Mouse (Mus musculus) midbrain, embryonic 13.5 days (tissue): ENCODE measurements around the gene Cenpp. TPM values are rescaled to one million over a fixed set of nuclear protein-coding genes. Genes with fewer than 3 reads are reported as not detected.
"Not testable (repeated sequence)": the region's sequence is repeated elsewhere in the genome, so short reads cannot be mapped to it uniquely, and the experiment has no call there.

Experiments
- ATAC-seq: fragments of 200-750 bp; cut with Nextera tagmentation; 2 replicates; pipeline ENCODE4 v1.8.0; 2017; ENCODE audit warnings: mild to moderate bottlenecking, moderate TSS enrichment, moderate library complexity
- H3K27ac ChIP-seq: fragments of 300-500 bp; sonication (generic); 2 replicates; pipeline ENCODE4 v1.5.1; 2015; ENCODE audit warnings: inconsistent platforms, mild to moderate bottlenecking, moderate library complexity
- H3K27me3 ChIP-seq: fragments of 300-500 bp; sonication (generic); 2 replicates; pipeline ENCODE4 v1.6.1; 2015; ENCODE audit warnings: mild to moderate bottlenecking, inconsistent platforms
- H3K36me3 ChIP-seq: fragments of 300-500 bp; sonication (generic); 2 replicates; pipeline ENCODE4 v1.6.1; 2015; ENCODE audit warnings: mild to moderate bottlenecking, inconsistent platforms
- H3K4me1 ChIP-seq: fragments of 300-500 bp; sonication (generic); replicated peaks from 2 replicates; pipeline ENCODE4 v1.6.1; 2015; ENCODE audit warnings: inconsistent platforms
- H3K4me2 ChIP-seq: fragments of 300-500 bp; sonication (generic); replicated peaks from 2 replicates; pipeline ENCODE4 v1.6.1; 2015; ENCODE audit warnings: moderate library complexity, mild to moderate bottlenecking, inconsistent platforms
- H3K4me3 ChIP-seq: fragments of 300-500 bp; sonication (generic); replicated peaks from 2 replicates; pipeline ENCODE4 v1.5.1; 2015; ENCODE audit warnings: mild to moderate bottlenecking, inconsistent platforms
- H3K9ac ChIP-seq: fragments of 300-500 bp; sonication (generic); replicated peaks from 2 replicates; pipeline ENCODE4 v1.6.1; 2015; ENCODE audit warnings: mild to moderate bottlenecking, inconsistent platforms
- H3K9me3 ChIP-seq: fragments of 300-500 bp; sonication (generic); 2 replicates; pipeline ENCODE4 v1.6.1; 2016; ENCODE audit warnings: mild to moderate bottlenecking, inconsistent platforms
- WGBS: fragments of 180-500 bp; shearing (Covaris S2); methylation state at CpG from one replicate; pipeline ENCODE4 v1.1.7; 2015; 5-methylcytosine and 5-hydroxymethylcytosine counted together
- polyA plus RNA-seq: library from polyadenylated mRNA; unstranded; fragments of >200 nt; fragmentation: Nextera tagmentation; extraction: Ambion mirVana; gene quantifications from 2 replicates; pipeline ENCODE4 v1.2.1, GENCODE M21; 2015

The Cenpp gene
- polyA plus RNA-seq, 1 experiment from 2014 or later = 12.7 TPM

GRCm38 (mm10) chr13:49643669-49644362 is 8.8 kb downstream of the Cenpp start:
- no peaks in the 10 kb centered on the region for H3K27me3 ChIP-seq

GRCm38 (mm10) chr13:49642650-49643049 is 9.9 kb downstream of the Cenpp start:
- no peaks in the 10 kb centered on the region for H3K27me3 ChIP-seq
- no peak for ATAC-seq
- H3K4me3 ChIP-seq = no peak overlapping the region
- H3K4me2 ChIP-seq = no peak overlapping the region
- H3K9ac ChIP-seq = no peak overlapping the region
- H3K27ac ChIP-seq = no peak overlapping the region
- H3K9me3 ChIP-seq = no peaks in the 10 kb centered on the region
- no peaks in the 10 kb centered on the region for H3K4me1 ChIP-seq
- no peaks in the 10 kb centered on the region for H3K36me3 ChIP-seq
- WGBS = 76% methylated on average over 6 of the region's 6 CpGs

More at GRCm38 (mm10) chr13:49643669-49644362, 8.8 kb downstream of the Cenpp start:
- no peak for ATAC-seq
- Histone ChIP-seq H3K9ac (no peak overlapping the region), H3K4me1 (no peaks in the 10 kb centered on the region), H3K27ac (no peak overlapping the region), H3K4me2 (no peak overlapping the region), H3K4me3 (no peak overlapping the region), H3K9me3 (no peaks in the 10 kb centered on the region), H3K36me3 (no peaks in the 10 kb centered on the region)

GRCm38 (mm10) chr13:49639965-49640364 is 12.6 kb downstream of the Cenpp start:
- ATAC-seq = no peak

GRCm38 (mm10) chr13:49629076-49629475 is 23.5 kb downstream of the Cenpp start:
- H3K27me3 ChIP-seq = no peaks in the 10 kb centered on the region
- no peak overlapping the region for H3K4me2 ChIP-seq
- H3K36me3 ChIP-seq = no peaks in the 10 kb centered on the region
- no peaks in the 10 kb centered on the region for H3K9me3 ChIP-seq
- H3K4me1 ChIP-seq = no peaks in the 10 kb centered on the region
- no peak overlapping the region for H3K9ac ChIP-seq
- H3K4me3 ChIP-seq = no peak overlapping the region
- no peak for ATAC-seq
- H3K27ac ChIP-seq = no peak overlapping the region
- 90% methylated on average over 2 of the region's 2 CpGs for WGBS

More at GRCm38 (mm10) chr13:49639965-49640364, 12.6 kb downstream of the Cenpp start:
- H3K27me3 ChIP-seq = no peaks in the 10 kb centered on the region
- 97% methylated on average over 2 of the region's 2 CpGs for WGBS
- H3K9me3 ChIP-seq = no peaks in the 10 kb centered on the region
- no peak overlapping the region for H3K4me2 ChIP-seq
- no peaks in the 10 kb centered on the region for H3K36me3 ChIP-seq
- H3K4me1 ChIP-seq = no peaks in the 10 kb centered on the region
- H3K27ac ChIP-seq = no peak overlapping the region
- no peak overlapping the region for H3K9ac ChIP-seq
- no peak overlapping the region for H3K4me3 ChIP-seq

GRCm38 (mm10) chr13:49628167-49628566 is 24.4 kb downstream of the Cenpp start:
- no peak for ATAC-seq
- Histone ChIP-seq H3K4me1 (no peaks in the 10 kb centered on the region), H3K4me3 (no peak overlapping the region), H3K36me3 (no peaks in the 10 kb centered on the region), H3K4me2 (no peak overlapping the region), H3K9ac (no peak overlapping the region), H3K27ac (no peak overlapping the region), H3K27me3 (no peaks in the 10 kb centered on the region), H3K9me3 (no peaks in the 10 kb centered on the region)

- no peaks in the 10 kb centered on the region for H3K36me3 ChIP-seq
- no peaks in the 10 kb centered on the region for H3K9me3 ChIP-seq
- H3K9ac ChIP-seq = no peak overlapping the region
- WGBS = 93% methylated on average over 1 of the region's 1 CpGs
- no peaks in the 10 kb centered on the region for H3K4me1 ChIP-seq
- no peak overlapping the region for H3K4me2 ChIP-seq
- H3K27me3 ChIP-seq = no peaks in the 10 kb centered on the region
- H3K4me3 ChIP-seq = no peak overlapping the region
- H3K27ac ChIP-seq = no peak overlapping the region
- no peak for ATAC-seq
Observed at GRCm38 (mm10) chr13:49623216-49623615, 29.4 kb downstream of the Cenpp start.

GRCm38 (mm10) chr13:49618365-49618764 is 34.2 kb downstream of the Cenpp start:
- H3K4me3 ChIP-seq = no peak overlapping the region
- H3K27ac ChIP-seq = no peak overlapping the region
- H3K4me2 ChIP-seq = no peak overlapping the region
- no peak for ATAC-seq
- H3K4me1 ChIP-seq = no peaks in the 10 kb centered on the region
- H3K36me3 ChIP-seq = no peaks in the 10 kb centered on the region
- H3K27me3 ChIP-seq = no peaks in the 10 kb centered on the region
- no peaks in the 10 kb centered on the region for H3K9me3 ChIP-seq
- no peak overlapping the region for H3K9ac ChIP-seq

GRCm38 (mm10) chr13:49617021-49617420 is 35.6 kb downstream of the Cenpp start:
- WGBS = 93% methylated on average over 3 of the region's 3 CpGs
- Histone ChIP-seq H3K9me3 (no peaks in the 10 kb centered on the region), H3K4me3 (no peak overlapping the region), H3K9ac (no peak overlapping the region), H3K36me3 (no peaks in the 10 kb centered on the region), H3K27ac (no peak overlapping the region), H3K4me1 (no peaks in the 10 kb centered on the region), H3K4me2 (no peak overlapping the region), H3K27me3 (no peaks in the 10 kb centered on the region)
- no peak for ATAC-seq

- no peaks in the 10 kb centered on the region for H3K9me3 ChIP-seq
- H3K27me3 ChIP-seq = no peaks in the 10 kb centered on the region
- no peak for ATAC-seq
- H3K4me2 ChIP-seq = no peak overlapping the region
- no peak overlapping the region for H3K9ac ChIP-seq
- 85% methylated on average over 4 of the region's 4 CpGs for WGBS
- no peaks in the 10 kb centered on the region for H3K4me1 ChIP-seq
- H3K27ac ChIP-seq = no peak overlapping the region
- no peak overlapping the region for H3K4me3 ChIP-seq
- no peaks in the 10 kb centered on the region for H3K36me3 ChIP-seq
Observed at GRCm38 (mm10) chr13:49608589-49609322, 43.8 kb downstream of the Cenpp start.

- ATAC-seq = no peak
- Histone ChIP-seq H3K36me3 (no peaks in the 10 kb centered on the region), H3K4me2 (no peak within 1 kb of the TSS), H3K4me3 (no peak within 1 kb of the TSS), H3K27ac (no peak within 1 kb of the TSS), H3K9me3 (no peaks in the 10 kb centered on the region), H3K9ac (no peak within 1 kb of the TSS), H3K27me3 (no peaks in the 10 kb centered on the region), H3K4me1 (no peaks in the 10 kb centered on the region)
- WGBS = 77% methylated on average over 4 of the region's 4 CpGs
Observed at GRCm38 (mm10) chr13:49607714-49608113, 44.9 kb downstream of the Cenpp start, which contains the start of gene Ogn. Gene Ogn, plus strand, starts transcription at chr13:49608046.

- no peak overlapping the region for H3K4me2 ChIP-seq
- H3K4me1 ChIP-seq = no peaks in the 10 kb centered on the region
- H3K36me3 ChIP-seq = no peaks in the 10 kb centered on the region
- no peaks in the 10 kb centered on the region for H3K27me3 ChIP-seq
- no peak overlapping the region for H3K4me3 ChIP-seq
- no peak for ATAC-seq
- H3K9ac ChIP-seq = no peak overlapping the region
- H3K9me3 ChIP-seq = no peaks in the 10 kb centered on the region
- H3K27ac ChIP-seq = no peak overlapping the region
Observed at GRCm38 (mm10) chr13:49603603-49604002, 49.0 kb downstream of the Cenpp start.

- not testable (repeated sequence) for H3K27ac ChIP-seq, H3K9ac ChIP-seq, H3K36me3 ChIP-seq, H3K4me3 ChIP-seq, ATAC-seq, H3K9me3 ChIP-seq, H3K4me1 ChIP-seq, H3K4me2 ChIP-seq, H3K27me3 ChIP-seq
- WGBS = 21% methylated on average over 2 of the region's 2 CpGs
Observed at GRCm38 (mm10) chr13:49602541-49602940, 50.0 kb downstream of the Cenpp start.
